Mouse (Mus musculus): ENCODE measurements at regions not wholly inside any gene's neighbourhood (a gene's known extent, or its start where the extent isn't known, plus 50 kb on each side); places are given as distances from the start of the nearest gene placed in this dataset.

GRCm38 (mm10) chr12:92292460-92293340 is 443.7 kb upstream of the Sel1l start:
- DNase-seq (ENCODE audit: low read depth, low spot score), result peak; percentile 64

- no peak for DNase-seq (ENCODE audit: low read depth, low spot score)
Observed at GRCm38 (mm10) chr12:92291490-92291889, 442.5 kb upstream of the Sel1l start.

- DNase-seq (ENCODE audit: low read depth, low spot score), result no peak
Observed at GRCm38 (mm10) chr12:92285511-92285910, 436.6 kb upstream of the Sel1l start.

DNA sequence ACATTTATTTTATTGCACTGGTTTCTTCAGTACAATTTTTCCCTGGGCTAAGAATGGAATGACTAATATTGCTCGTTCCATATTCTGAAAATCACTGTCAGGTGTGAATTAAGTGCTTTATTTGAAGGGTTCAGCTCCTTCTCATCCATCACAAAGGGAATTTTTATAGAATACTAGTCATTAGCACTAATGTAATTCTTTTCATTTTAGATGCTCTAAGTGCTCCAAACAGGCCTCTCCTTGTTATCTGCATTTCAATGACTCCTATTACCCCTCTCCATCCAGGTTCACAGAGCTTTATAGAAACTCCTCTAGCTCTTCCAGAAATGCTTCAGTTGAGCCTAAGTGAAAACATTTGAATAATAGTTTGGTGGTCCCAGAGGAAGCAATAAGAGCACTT is 431.5 kb upstream of the Sel1l start:
- no peak for DNase-seq (ENCODE audit: low read depth, low spot score)

DNA sequence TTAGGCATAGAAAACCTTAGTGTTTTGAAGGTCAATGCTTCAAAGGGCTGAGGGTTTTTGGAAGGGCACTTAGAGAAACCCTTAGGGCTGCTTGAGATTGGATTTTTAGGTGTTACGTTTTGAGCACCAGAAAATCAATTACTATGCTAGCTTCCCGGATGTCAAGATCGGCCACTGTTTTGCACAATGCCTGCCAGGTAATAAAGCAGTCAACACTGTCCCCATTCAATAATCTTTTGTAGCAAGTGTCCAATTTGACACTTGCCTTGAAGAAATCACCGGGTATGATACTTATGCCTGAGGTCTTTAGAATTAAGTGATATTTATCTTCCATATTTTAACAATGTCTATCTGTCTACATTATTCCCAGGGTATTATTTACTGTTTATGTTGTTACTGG is 403.0 kb upstream of the Sel1l start:
- DNase-seq (ENCODE audit: low read depth, low spot score), result no peak

- DNase-seq (ENCODE audit: low read depth, low spot score), result peak; percentile 44
Observed at GRCm38 (mm10) chr12:92246790-92247451, 398.0 kb upstream of the Sel1l start.

DNA sequence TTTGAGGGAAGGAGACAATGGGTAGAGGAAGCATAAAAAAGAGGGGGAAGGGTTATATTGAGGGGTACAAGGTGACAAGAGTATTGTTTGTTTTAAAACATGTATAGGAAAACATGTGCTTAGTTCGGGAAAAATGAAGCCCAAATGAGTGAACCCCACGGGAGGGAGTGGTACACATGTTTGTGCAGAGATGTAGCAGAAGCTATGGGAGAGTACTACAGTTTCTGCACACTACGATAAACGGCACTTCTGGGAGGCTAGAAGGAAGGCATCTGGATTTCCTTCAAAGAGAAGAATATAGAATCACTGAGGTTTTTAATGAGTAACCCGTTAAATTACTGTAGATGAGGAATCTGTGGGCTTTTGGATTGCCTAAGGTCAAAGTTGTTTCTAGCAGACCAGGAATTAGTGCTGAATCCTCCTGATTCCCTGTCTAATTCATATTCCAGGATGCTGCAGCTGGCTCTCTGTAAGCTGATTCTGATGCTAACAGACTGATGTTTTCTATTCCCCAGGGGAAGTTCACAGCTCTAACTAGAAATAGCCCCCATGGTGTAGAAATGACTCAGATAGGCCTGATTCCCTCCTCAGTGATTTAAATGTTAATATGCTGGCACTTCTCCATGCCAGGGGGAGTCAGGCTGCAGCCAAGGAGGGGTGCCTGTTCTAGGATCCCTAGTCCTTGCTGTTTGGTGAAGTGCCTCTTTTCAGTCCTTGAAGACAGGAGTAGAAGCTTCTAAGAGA is 391.2 kb upstream of the Sel1l start:
- no peak for DNase-seq (ENCODE audit: low read depth, low spot score)

DNA sequence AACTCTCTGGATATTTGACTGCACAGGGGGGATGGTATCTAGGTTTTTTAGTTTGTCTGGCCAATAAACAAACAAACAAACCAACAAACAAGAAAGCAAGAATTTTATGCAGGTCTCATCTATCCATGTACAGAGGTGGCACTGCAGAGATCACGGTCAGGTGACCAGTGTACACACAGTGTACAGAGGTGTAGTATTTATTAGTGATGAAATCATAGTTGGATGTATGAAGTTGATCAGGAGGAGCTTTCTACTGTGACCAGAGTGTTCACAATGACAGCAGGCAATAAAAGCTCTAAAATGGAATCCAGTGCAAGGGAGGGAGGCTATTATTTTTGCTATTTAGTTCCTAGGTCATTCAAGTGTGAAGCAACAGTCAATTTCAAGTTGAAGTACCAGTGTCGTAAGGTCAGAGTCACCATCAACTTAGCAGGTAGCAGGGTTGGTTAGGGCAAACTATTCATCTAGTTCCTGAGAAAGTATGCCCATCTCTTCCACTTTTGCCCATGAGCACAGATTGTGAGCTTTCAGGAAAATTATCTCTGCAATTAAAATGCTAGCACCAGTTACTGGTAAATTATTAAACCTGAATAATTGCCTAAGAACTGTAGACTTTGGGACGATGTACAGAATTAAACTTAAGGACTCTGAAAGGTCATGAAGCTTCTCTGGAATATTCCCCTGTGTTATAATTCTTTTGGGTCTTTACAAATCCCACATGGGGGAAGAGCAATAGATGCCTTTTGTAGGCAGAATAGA is 384.9 kb upstream of the Sel1l start:
- no peak for DNase-seq (ENCODE audit: low read depth, low spot score)

DNA sequence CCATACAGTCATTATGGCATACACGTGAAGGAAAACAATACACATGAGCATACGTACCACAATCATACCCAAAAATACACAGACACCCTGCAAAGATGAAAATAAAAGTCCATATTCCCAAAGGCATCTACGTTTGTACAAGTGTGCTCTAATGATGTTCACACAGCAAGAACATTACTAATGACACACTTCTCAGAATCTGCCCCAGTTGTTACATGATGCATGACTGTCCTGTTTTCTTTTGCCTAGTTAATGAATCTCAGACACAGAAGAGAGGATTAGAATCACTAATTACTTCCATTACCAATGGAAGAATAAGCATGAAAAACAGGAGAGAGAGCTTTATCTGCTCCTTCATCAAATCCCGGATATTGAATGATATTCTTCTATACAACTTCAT is 379.6 kb upstream of the Sel1l start:
- DNase-seq (ENCODE audit: low read depth, low spot score), result no peak

GRCm38 (mm10) chr12:92203351-92203750 is 354.4 kb upstream of the Sel1l start:
- DNase-seq (ENCODE audit: low read depth, low spot score), result no peak

DNA sequence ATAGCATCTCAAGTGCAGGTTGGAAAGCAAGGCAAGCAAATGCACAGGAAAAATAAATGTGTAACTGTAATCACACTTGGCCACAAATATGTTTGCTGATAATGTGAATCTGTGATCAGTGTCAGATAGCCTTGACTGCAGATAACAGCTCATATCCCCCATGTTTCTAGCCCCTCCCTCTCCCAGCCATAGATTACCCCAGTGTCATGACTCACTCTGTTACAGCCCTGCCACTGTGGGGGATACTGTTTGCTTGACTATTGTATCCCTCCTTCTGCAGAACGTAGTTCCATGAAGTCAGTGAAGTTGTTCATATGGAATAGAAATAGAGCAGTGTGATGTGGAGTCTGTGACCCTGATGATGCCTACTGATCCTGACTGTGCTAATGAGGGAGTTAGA is 351.6 kb upstream of the Sel1l start:
- no peak for DNase-seq (ENCODE audit: low read depth, low spot score)

- no peak for DNase-seq (ENCODE audit: low read depth, low spot score)
Observed at GRCm38 (mm10) chr12:92198738-92199477, 350.0 kb upstream of the Sel1l start.

DNA sequence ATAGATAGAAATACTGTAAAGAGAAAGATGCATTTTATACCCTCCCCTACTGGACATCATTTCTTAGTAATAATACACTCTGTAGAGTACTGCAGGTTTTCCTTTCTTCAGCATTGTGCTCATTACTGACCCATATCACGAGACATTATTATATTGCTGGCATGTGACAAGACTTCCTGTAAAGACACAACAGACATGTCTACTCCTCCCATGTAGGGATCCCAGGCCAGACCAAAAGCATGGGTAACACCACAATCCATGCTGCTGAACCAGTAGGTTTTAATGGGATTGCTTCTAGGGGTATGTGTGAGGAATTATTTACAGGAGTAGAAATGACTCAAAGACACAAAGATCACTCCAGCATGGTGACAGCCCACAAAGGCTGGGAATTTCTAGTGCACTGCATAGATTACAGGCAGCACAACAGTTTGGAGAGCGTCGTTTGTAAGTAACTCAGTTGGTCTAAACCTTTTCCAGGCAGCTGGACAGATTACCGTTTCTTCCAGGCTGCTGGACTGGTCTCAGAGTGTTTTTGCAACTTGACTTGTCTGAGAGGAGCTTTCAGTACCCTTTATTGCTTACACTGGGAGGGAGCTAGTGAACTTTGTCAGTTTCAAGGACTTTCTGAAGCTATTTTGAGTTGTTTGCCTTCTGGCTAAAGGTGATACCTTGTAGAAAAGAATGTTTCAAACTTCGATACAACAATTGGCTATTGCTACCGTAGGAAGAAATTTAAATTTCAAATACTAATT is 345.2 kb upstream of the Sel1l start:
- no peak for DNase-seq (ENCODE audit: low read depth, low spot score)

DNA sequence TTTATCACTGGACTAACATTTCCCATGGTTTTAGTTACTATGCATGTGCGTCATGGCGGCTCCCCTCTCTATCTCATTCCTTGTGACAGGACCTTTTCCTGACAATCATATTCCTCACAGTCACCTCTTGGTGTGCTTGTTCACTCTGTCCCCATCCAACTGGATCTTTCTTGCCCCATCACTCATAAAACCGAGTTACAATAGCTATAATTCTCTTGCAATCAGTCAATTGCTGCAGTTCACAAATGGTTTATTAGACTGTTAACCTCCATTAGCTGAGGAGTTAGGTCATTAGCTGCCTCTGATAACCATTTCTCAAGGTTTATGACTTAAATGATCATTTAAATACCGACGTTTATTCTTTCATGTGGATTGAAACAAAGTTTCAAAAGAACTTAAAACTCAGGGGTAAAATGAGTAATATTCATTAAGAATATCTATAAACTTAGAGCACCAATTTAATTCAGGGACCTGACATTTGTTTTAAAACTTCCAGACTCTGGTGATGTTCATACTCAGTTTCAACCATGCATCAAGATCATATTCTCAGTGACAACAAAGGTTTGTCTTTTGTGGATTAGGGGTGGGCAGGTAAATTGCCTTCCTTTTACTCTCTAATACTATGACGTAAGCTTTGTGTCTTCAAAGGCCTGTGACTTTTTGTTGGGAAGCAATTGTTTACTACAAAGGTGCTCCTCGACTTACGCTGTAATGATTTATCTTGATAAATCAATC is 344.4 kb upstream of the Sel1l start:
- no peak for DNase-seq (ENCODE audit: low read depth, low spot score)

DNA sequence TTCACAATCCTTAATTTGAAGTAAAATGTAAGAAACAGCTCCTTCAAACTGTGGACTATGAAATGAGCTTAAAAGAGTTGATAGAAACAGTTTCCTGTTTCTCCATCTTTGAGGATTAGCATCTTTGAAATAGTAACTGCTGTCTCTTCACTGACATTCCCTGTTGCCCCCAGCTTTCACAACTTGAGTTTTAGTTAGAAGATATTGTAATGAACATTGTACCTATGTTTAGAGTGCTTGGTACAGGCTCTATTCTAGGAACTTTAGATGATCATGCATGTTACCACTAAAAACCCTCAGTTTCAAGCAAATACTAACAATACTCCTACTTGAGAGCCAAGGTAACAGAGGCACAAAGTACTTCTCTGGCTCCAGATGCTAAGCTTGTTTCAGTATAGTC is 340.1 kb upstream of the Sel1l start:
- DNase-seq (ENCODE audit: low read depth, low spot score), result no peak

- DNase-seq (ENCODE audit: low read depth, low spot score), result no peak
Observed at GRCm38 (mm10) chr12:92187133-92187482, 338.2 kb upstream of the Sel1l start.

DNA sequence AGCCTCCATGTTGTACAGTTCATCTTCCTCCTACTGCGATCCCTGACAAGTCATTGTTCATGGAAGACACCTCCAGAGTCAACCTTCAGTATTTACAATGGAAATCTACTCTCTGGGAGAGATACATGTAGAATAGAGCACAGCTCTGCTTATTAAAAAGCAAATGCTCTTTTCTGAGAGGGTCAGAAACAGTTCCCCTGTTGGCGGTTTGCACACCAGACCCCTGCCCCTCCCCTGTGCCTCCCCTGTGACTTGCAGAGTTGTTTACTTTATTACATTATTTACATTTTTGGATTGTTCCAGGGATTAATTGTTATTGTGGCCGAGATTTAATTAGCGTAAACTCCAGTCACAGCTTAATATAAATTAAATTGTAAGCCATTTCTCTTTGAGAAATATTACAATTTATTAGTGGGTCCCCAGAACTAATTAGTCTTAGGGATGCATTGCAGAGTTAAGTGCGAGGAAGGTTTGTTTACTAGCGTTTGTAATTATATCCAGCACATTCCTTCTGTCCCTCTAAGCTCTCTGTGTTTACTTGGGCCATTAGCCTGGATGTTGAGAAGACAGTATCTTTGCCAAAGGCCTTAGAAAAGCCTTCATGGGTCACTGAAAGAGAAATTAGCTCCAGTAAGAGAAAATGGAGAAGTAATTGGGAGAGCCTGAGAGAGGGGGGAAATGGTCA is 337.6 kb upstream of the Sel1l start:
- no peak for DNase-seq (ENCODE audit: low read depth, low spot score)

GRCm38 (mm10) chr12:92179292-92179691 is 330.3 kb upstream of the Sel1l start:
- no peak for DNase-seq (ENCODE audit: low read depth, low spot score)

DNA sequence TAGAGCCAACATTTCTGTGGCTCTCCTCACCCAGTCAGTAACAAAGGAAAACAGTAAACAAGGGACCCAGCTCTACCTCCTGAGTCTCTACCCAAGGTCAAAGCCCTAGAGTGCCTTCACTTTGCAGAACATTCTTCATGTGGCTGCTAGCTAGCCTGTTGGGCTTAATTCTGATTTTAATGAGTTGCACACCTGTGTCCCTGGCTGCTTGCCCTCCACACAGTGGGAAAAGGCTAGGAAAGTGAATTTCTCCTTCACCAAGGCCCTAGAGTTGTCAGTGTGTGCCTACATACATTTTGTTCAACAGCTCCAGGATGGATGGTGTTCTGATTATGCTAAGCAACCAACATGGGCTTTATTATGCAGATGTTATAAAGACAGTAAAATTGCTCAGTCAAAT is 307.8 kb upstream of the Sel1l start:
- no peak for DNase-seq (ENCODE audit: low read depth, low spot score)
